Comparison of ENCODE assay signal across 19 mouse cellular contexts in the genomic region with DNA sequence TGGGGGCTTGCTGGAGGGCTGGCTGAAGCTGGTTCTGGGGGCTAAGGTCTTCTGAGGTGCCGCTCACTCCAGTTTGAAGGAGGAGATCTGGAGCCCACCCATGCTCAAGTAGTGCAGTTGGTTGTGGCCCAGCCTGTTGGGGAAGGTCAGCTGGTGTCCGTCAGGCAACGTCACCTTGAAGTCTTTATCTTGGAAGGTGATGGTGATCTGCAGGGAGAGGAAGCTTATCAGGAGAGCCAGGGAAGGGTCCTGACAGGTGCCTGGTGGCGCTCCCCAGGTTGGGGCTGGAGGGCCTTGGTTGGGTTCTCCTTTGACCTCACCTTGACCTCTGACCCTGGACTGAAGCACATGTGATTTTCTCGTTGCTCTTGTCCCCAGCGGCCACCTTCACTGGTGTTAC. TPM values are rescaled to one million over a fixed set of nuclear protein-coding genes. Genes with fewer than 3 reads are reported as not detected.
DNase-seq lines count a peak whose midpoint lies in the region; ATAC-seq and TF ChIP-seq lines count a peak whose summit lies in the region.
"Had no signal": no experiment of that assay in that cellular context is flagged by ENCODE, and none has a peak within 500 bp of the region (broad histone marks: within the 10 kb centered on the region; RNA-seq: fewer than 3 reads in every experiment).

No protein-coding gene starts in this region.

- H3K9me3 ChIP-seq in heart, embryonic 10.5 days: no peaks in the 10 kb centered on the region
- no peaks in the 10 kb centered on the region for H3K9me3 ChIP-seq in kidney, embryonic 16.5 days (ENCODE audit: low read length)
- H3K9me3 ChIP-seq in lung, postnatal 0 days (ENCODE audit: low read length): no peaks in the 10 kb centered on the region
- H3K9me3 ChIP-seq in forebrain, embryonic 16.5 days (ENCODE audit: control insufficient read depth, low read length): no peaks in the 10 kb centered on the region
- H3K9me3 ChIP-seq: embryonic facial prominence, embryonic 10.5 days; forebrain, embryonic 15.5 days; hindbrain, embryonic 13.5 days; limb, embryonic 10.5 days; liver, embryonic 15.5 days; midbrain, embryonic 10.5 days had no signal

- no peak for DNase-seq in heart, embryonic 10.5 days (ENCODE audit: low spot score)
- no peak for DNase-seq in heart, postnatal 10 days
- no peak for DNase-seq in kidney, postnatal 14 days
- peak; percentile 36 for DNase-seq in lung, postnatal 0 days (ENCODE audit: low spot score)
- DNase-seq in lung, postnatal 14 days: no peak
- no peak for DNase-seq in thymus, postnatal 10 days (ENCODE audit: low spot score in 2 of 2)
- DNase-seq: cerebellum, postnatal 25 days had no signal

- ATAC-seq in kidney, embryonic 16.5 days (ENCODE audit: low FRiP score, low TSS enrichment): no peak; the same call in 1 of the 2 replicates
- no peak for ATAC-seq in lung, postnatal 0 days
- no peak for ATAC-seq in forebrain, embryonic 16.5 days

- no peak overlapping the region for H3K4me3 ChIP-seq in heart, embryonic 10.5 days
- no peak overlapping the region for H3K4me3 ChIP-seq in kidney, embryonic 16.5 days (ENCODE audit: low read length)
- no peak overlapping the region for H3K4me3 ChIP-seq in lung, postnatal 0 days (ENCODE audit: low read depth, low read length)
- H3K4me3 ChIP-seq in forebrain, embryonic 16.5 days (replicated peaks; ENCODE audit: low read length): no peak overlapping the region
- H3K4me3 ChIP-seq: erythroblast, embryonic 14.5 days; forebrain, embryonic 15.5 days; hindbrain, embryonic 13.5 days; limb, embryonic 10.5 days; liver, embryonic 15.5 days had no signal

- no peak overlapping the region for H3K4me2 ChIP-seq in kidney, embryonic 16.5 days (replicated peaks; ENCODE audit: low read depth, low read length)
- H3K4me2 ChIP-seq in lung, postnatal 0 days (replicated peaks; ENCODE audit: low read depth, low read length): no peak overlapping the region
- no peak overlapping the region for H3K4me2 ChIP-seq in forebrain, embryonic 16.5 days (ENCODE audit: low read length)
- H3K4me2 ChIP-seq: hindbrain, embryonic 13.5 days had no signal

- H3K4me1 ChIP-seq in heart, embryonic 10.5 days: peaks cover 49% of the 10 kb centered on the region
- peaks cover 25% of the 10 kb centered on the region for H3K4me1 ChIP-seq in kidney, embryonic 16.5 days (ENCODE audit: insufficient read depth, low read length)
- H3K4me1 ChIP-seq in lung, postnatal 0 days (ENCODE audit: insufficient read depth, low read depth, low read length): peaks cover 18% of the 10 kb centered on the region
- H3K4me1 ChIP-seq in forebrain, embryonic 16.5 days (replicated peaks; ENCODE audit: control insufficient read depth, insufficient read depth, low read length): peaks cover 5% of the 10 kb centered on the region; the same call in 1 of the 2 replicates
- H3K4me1 ChIP-seq: forebrain, embryonic 15.5 days had no signal

- 37% methylated on average over 6 of the region's 6 CpGs for WGBS in heart, embryonic 10.5 days
- 65% methylated on average over 6 of the region's 6 CpGs for WGBS in kidney, embryonic 16.5 days
- 23% methylated on average over 6 of the region's 6 CpGs for WGBS in lung, postnatal 0 days
- 75% methylated on average over 6 of the region's 6 CpGs for WGBS in forebrain, embryonic 16.5 days

- no peak for TF ChIP-seq CTCF in lung, postnatal 0 days (IDR thresholded peaks at IDR 0.05)

- no peak for TF ChIP-seq EP300 in lung, postnatal 0 days (IDR thresholded peaks at IDR 0.05)

- peaks cover 25% of the 10 kb centered on the region for H3K36me3 ChIP-seq in heart, embryonic 10.5 days
- peaks cover 9% of the 10 kb centered on the region for H3K36me3 ChIP-seq in kidney, embryonic 16.5 days (ENCODE audit: insufficient read depth, low read length)
- peaks cover 24% of the 10 kb centered on the region; the same call in 1 of the 2 replicates for H3K36me3 ChIP-seq in lung, postnatal 0 days (ENCODE audit: insufficient read depth, low read length)
- H3K36me3 ChIP-seq in forebrain, embryonic 16.5 days (ENCODE audit: control insufficient read depth, insufficient read depth): no peaks in the 10 kb centered on the region
- H3K36me3 ChIP-seq: forebrain, embryonic 15.5 days; hindbrain, embryonic 13.5 days; midbrain, embryonic 10.5 days had no signal

- H3K27me3 ChIP-seq in heart, embryonic 10.5 days (ENCODE audit: insufficient read depth, poor library complexity, severe bottlenecking): 0 out of 2 replicates have a peak, but pooled peaks cover 5% of the 10 kb centered on the region
- no peaks in the 10 kb centered on the region for H3K27me3 ChIP-seq in kidney, embryonic 16.5 days (ENCODE audit: insufficient read depth, low read length)
- no peaks in the 10 kb centered on the region for H3K27me3 ChIP-seq in lung, postnatal 0 days (replicated peaks; ENCODE audit: insufficient read depth, low read length)
- no peaks in the 10 kb centered on the region for H3K27me3 ChIP-seq in forebrain, embryonic 16.5 days (replicated peaks; ENCODE audit: control insufficient read depth, insufficient read depth, low read length)
- H3K27me3 ChIP-seq: forebrain, embryonic 15.5 days had no signal

- H3K9ac ChIP-seq in kidney, embryonic 16.5 days (replicated peaks; ENCODE audit: low read length): no peak overlapping the region
- H3K9ac ChIP-seq in lung, postnatal 0 days (replicated peaks; ENCODE audit: low read depth): no peak overlapping the region
- H3K9ac ChIP-seq in forebrain, embryonic 16.5 days (replicated peaks; ENCODE audit: low read depth, low read length): no peak overlapping the region
- H3K9ac ChIP-seq: forebrain, embryonic 15.5 days; hindbrain, embryonic 13.5 days had no signal

- H3K27ac ChIP-seq in heart, embryonic 10.5 days: peak overlapping the region; percentile 43
- H3K27ac ChIP-seq in kidney, embryonic 16.5 days (ENCODE audit: low read length): peak overlapping the region; percentile 78
- 0 out of 2 replicates have a peak overlapping the region, but pooled peaks have one; percentile 26 for H3K27ac ChIP-seq in lung, postnatal 0 days (ENCODE audit: low read length)
- no peak overlapping the region for H3K27ac ChIP-seq in forebrain, embryonic 16.5 days (ENCODE audit: low read length)
- H3K27ac ChIP-seq: forebrain, embryonic 15.5 days; hindbrain, embryonic 13.5 days; liver, embryonic 15.5 days; midbrain, embryonic 10.5 days had no signal

- intact Hi-C loops in heart, postnatal 10 days (cut with DNase I): loop anchor here (5.0 kb wide), 1 partner anchor 34 kb away; no protein-coding TSS in a partner anchor

RNA-seq across cellular contexts. Expression of a gene that starts 4.4 kb away (rescaled TPM):
- 2.2 TPM in 1 of 2 replicates, not detected in the other for polyA plus RNA-seq in heart, embryonic 10.5 days (2016; fragmentation: Nextera tagmentation; extraction: Ambion mirVana)
- under 1 TPM in 1 of 2 experiments, not detected in 1; 0.64 TPM for total RNA-seq in heart, postnatal 10 days (2021)
- 0.54 and 0.77 TPM in 2 replicates for polyA plus RNA-seq in kidney, embryonic 16.5 days (2015; fragmentation: Nextera tagmentation; extraction: Ambion mirVana)
- polyA plus RNA-seq in lung, postnatal 0 days (2015; fragmentation: Nextera tagmentation; extraction: Ambion mirVana): 1.6 and 2.4 TPM in 2 replicates
- not detected in 2 replicates for polyA plus RNA-seq in forebrain, embryonic 16.5 days (2015; fragmentation: Nextera tagmentation; extraction: Ambion mirVana)
- total RNA-seq: gastrocnemius, adult 18-20 months; heart, adult 18-20 months; layer of hippocampus, postnatal 25 days had no signal
- polyA plus RNA-seq: embryonic facial prominence, embryonic 10.5 days; erythroblast, embryonic 14.5 days; forebrain, embryonic 15.5 days; hindbrain, embryonic 13.5 days; limb, embryonic 10.5 days; midbrain, embryonic 10.5 days had no signal

RNA-seq across cellular contexts. Expression of a gene that starts 8.5 kb away (rescaled TPM):
- polyA plus RNA-seq in heart, embryonic 10.5 days (2016; fragmentation: Nextera tagmentation; extraction: Ambion mirVana): 35.1 and 37.3 TPM in 2 replicates
- total RNA-seq in heart, postnatal 10 days (2021): 10 to 100 TPM; 63.9 to 68.5 TPM
- polyA plus RNA-seq in kidney, embryonic 16.5 days (2015; fragmentation: Nextera tagmentation; extraction: Ambion mirVana): 58.5 and 59.7 TPM in 2 replicates
- polyA plus RNA-seq in lung, postnatal 0 days (2015; fragmentation: Nextera tagmentation; extraction: Ambion mirVana): 107 and 109 TPM in 2 replicates
- 9.7 and 11.0 TPM in 2 replicates for polyA plus RNA-seq in forebrain, embryonic 16.5 days (2015; fragmentation: Nextera tagmentation; extraction: Ambion mirVana)

RNA-seq across cellular contexts. Expression of a gene that starts 26.0 kb away (rescaled TPM):
- 51.5 and 56.6 TPM in 2 replicates for polyA plus RNA-seq in heart, embryonic 10.5 days (2016; fragmentation: Nextera tagmentation; extraction: Ambion mirVana)
- total RNA-seq in heart, postnatal 10 days (2021): 10 to 100 TPM; 40.4 to 45.2 TPM
- 54.7 and 61.9 TPM in 2 replicates for polyA plus RNA-seq in kidney, embryonic 16.5 days (2015; fragmentation: Nextera tagmentation; extraction: Ambion mirVana)
- 49.7 and 51.5 TPM in 2 replicates for polyA plus RNA-seq in lung, postnatal 0 days (2015; fragmentation: Nextera tagmentation; extraction: Ambion mirVana)
- 61.3 and 67.4 TPM in 2 replicates for polyA plus RNA-seq in forebrain, embryonic 16.5 days (2015; fragmentation: Nextera tagmentation; extraction: Ambion mirVana)

RNA-seq across cellular contexts. Expression of a gene that starts 48.1 kb away (rescaled TPM):
- polyA plus RNA-seq in heart, embryonic 10.5 days (2016; fragmentation: Nextera tagmentation; extraction: Ambion mirVana): 3.5 and 4.0 TPM in 2 replicates
- 10 to 100 TPM; 18.8 to 20.4 TPM for total RNA-seq in heart, postnatal 10 days (2021)
- 9.9 and 10.6 TPM in 2 replicates for polyA plus RNA-seq in kidney, embryonic 16.5 days (2015; fragmentation: Nextera tagmentation; extraction: Ambion mirVana)
- 7.5 and 8.3 TPM in 2 replicates for polyA plus RNA-seq in lung, postnatal 0 days (2015; fragmentation: Nextera tagmentation; extraction: Ambion mirVana)
- 1.3 and 1.4 TPM in 2 replicates for polyA plus RNA-seq in forebrain, embryonic 16.5 days (2015; fragmentation: Nextera tagmentation; extraction: Ambion mirVana)

RNA-seq across cellular contexts. Expression of a gene that starts 48.5 kb away (rescaled TPM):
- 0.11 and 0.38 TPM in 2 replicates for polyA plus RNA-seq in heart, embryonic 10.5 days (2016; fragmentation: Nextera tagmentation; extraction: Ambion mirVana)
- not detected for total RNA-seq in heart, postnatal 10 days (2021)
- 0.37 and 0.70 TPM in 2 replicates for polyA plus RNA-seq in kidney, embryonic 16.5 days (2015; fragmentation: Nextera tagmentation; extraction: Ambion mirVana)
- polyA plus RNA-seq in lung, postnatal 0 days (2015; fragmentation: Nextera tagmentation; extraction: Ambion mirVana): 0.10 and 0.42 TPM in 2 replicates
- polyA plus RNA-seq in forebrain, embryonic 16.5 days (2015; fragmentation: Nextera tagmentation; extraction: Ambion mirVana): 0.19 and 0.30 TPM in 2 replicates
- total RNA-seq: gastrocnemius, adult 18-20 months; layer of hippocampus, postnatal 25 days had no signal
- polyA plus RNA-seq: forebrain, embryonic 15.5 days; hindbrain, embryonic 13.5 days; midbrain, embryonic 10.5 days had no signal
